Mouse (Mus musculus) ES-E14 (cell line): Measurements from ENCODE around the gene Zfyve21. TPM values are rescaled to one million over a fixed set of nuclear protein-coding genes. Genes with fewer than 3 reads are reported as not detected.

Experiments used
- DNase-seq: peaks from one replicate; pipeline ENCODE4 v3.0.0-alpha.2; 2013; ENCODE audit warnings: low read depth, low spot score
- H3K27ac ChIP-seq: 2 replicates; pipeline ENCODE4 v1.5.1; 2012; ENCODE audit warnings: low read depth, mild to moderate bottlenecking, low read length, moderate library complexity, mixed read lengths; ENCODE audit not compliant: poor library complexity, insufficient read depth, severe bottlenecking
- H3K36me3 ChIP-seq: 2 replicates; pipeline ENCODE4 v1.6.1; 2012; ENCODE audit warnings: mild to moderate bottlenecking, low read length, moderate library complexity, mixed read lengths; ENCODE audit not compliant: control insufficient read depth, poor library complexity, insufficient read depth, severe bottlenecking
- H3K4me1 ChIP-seq, 2 experiments: fragments of 150-350 bp in 1 of 2; sonication (generic) in 1 of 2; 2 replicates each; pipeline ENCODE4 v1.6.1; 2012; ENCODE audit warnings: low read length in 2 of 2, mild to moderate bottlenecking in 1 of 2, mixed read lengths in 1 of 2; ENCODE audit not compliant: control insufficient read depth in 2 of 2, insufficient read depth in 2 of 2, poor library complexity in 1 of 2
- H3K4me3 ChIP-seq, 2 experiments: fragments of 150-350 bp in 1 of 2; sonication (generic) in 1 of 2; 2 replicates each; pipeline ENCODE4 v1.5.1; 2012; ENCODE audit warnings: low read length in 2 of 2, low read depth in 1 of 2, mild to moderate bottlenecking in 1 of 2, mixed read lengths in 1 of 2; ENCODE audit not compliant: insufficient read depth in 1 of 2, poor library complexity in 1 of 2, severe bottlenecking in 1 of 2
- H3K9ac ChIP-seq: 2 replicates; pipeline ENCODE4 v1.6.1; 2012; ENCODE audit warnings: low read depth, mild to moderate bottlenecking, low read length, mixed read lengths; ENCODE audit not compliant: poor library complexity, insufficient read depth, severe bottlenecking
- H3K9me3 ChIP-seq: fragments of 150-350 bp; sonication (generic); 2 replicates; pipeline ENCODE4 v1.6.1; 2012; ENCODE audit warnings: low read depth, mild to moderate bottlenecking, low read length; ENCODE audit not compliant: control insufficient read depth, insufficient read depth
- CHD2 ChIP-seq: IDR thresholded peaks from 2 replicates; pipeline ENCODE4 v1.6.1; 2014; ENCODE audit warnings: mild to moderate bottlenecking, low read depth, low read length, inconsistent platforms
- HCFC1 ChIP-seq: IDR thresholded peaks from 2 replicates; pipeline ENCODE4 v1.6.1; 2012; ENCODE audit warnings: low read length, inconsistent platforms, borderline replicate concordance; ENCODE audit not compliant: insufficient read depth
- MAFK ChIP-seq: IDR thresholded peaks from 2 replicates; pipeline ENCODE4 v1.6.1; 2014; ENCODE audit warnings: mild to moderate bottlenecking, low read depth, low read length, inconsistent platforms; ENCODE audit not compliant: insufficient read depth
- ZC3H11A ChIP-seq: IDR thresholded peaks from 2 replicates; pipeline ENCODE4 v1.6.1; 2012; ENCODE audit warnings: low read depth, mild to moderate bottlenecking, inconsistent platforms, low read length, borderline replicate concordance
- ZNF384 ChIP-seq: IDR thresholded peaks from 2 replicates; pipeline ENCODE4 v1.6.1; 2012; ENCODE audit warnings: low read depth, low read length, inconsistent platforms
- in situ Hi-C, 2 experiments: fragments of 600-800 bp; cut with MboI; formaldehyde crosslinking; loops; one replicate each; pipeline ENCODE4 v1.15.1; 2025; ENCODE audit warnings: low sequenced_read_pairs in 2 of 2, inconsistent platforms in 1 of 2; ENCODE audit not compliant: unreplicated experiment in 2 of 2
- total RNA-seq: library from RNA; depleted of rRNA; stranded (reverse); fragments of 300-350 nt; gene quantifications from 2 replicates; pipeline ENCODE4 v1.2.3, GENCODE M21; 2012

Gene Zfyve21
- total RNA-seq, 1 experiment: 27.0 TPM

DNA sequence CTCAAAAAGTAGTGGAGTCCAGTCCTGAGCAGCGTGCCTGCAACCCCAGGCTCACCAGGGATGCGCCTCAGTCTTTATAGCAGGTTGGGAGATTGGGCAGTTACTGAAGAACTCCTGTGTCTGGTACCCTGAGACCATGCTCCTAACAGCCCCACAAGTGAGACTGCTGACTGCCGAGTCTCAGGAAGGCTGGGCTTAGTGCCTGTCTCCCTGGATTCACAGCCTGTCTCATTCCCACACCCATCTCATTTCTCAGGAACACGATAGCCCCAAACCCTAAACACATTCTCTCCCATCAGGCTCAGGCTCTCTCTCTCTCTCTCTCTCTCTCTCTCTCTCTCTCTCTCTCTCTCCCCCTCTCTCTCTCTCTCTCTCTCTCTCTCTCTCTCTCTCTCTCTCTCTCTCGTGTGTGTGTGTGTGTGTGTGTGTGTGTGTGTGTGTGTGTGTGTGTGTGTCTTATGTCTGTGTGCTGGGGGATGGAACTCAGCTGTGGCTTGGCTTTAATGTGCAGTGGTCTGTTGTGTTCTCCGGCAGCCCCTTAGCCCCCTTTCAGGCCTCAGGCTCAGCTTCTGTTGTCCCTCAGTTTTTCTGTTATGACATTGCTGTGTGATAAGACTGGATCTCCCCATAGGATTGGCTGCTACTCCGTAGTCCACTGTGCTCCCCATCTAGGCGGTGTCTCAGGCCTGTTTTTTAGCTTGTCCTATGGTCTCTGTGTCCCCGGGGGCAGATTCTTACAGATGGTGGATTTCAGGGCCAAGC, 44.0 kb upstream of the Zfyve21 start:
- TF ChIP-seq MAFK: no peak
- no peak for TF ChIP-seq ZC3H11A
- no peak for TF ChIP-seq CHD2
- no peak for TF ChIP-seq ZNF384
- no peak for TF ChIP-seq HCFC1
- peaks cover 9 to 33% of the 10 kb centered on the region in 2 experiments; a peak in 3 of 4 replicates for H3K4me1 ChIP-seq
- peak overlapping the region; percentile 13; the same call in 1 of the 2 replicates for H3K27ac ChIP-seq
- no peaks in the 10 kb centered on the region for H3K9me3 ChIP-seq
- in situ Hi-C loops: no loop called here
- no peak overlapping the region for H3K4me3 ChIP-seq
- H3K9ac ChIP-seq: no peak overlapping the region
- H3K36me3 ChIP-seq: peaks cover 17% of the 10 kb centered on the region
- DNase-seq: no peak

DNA sequence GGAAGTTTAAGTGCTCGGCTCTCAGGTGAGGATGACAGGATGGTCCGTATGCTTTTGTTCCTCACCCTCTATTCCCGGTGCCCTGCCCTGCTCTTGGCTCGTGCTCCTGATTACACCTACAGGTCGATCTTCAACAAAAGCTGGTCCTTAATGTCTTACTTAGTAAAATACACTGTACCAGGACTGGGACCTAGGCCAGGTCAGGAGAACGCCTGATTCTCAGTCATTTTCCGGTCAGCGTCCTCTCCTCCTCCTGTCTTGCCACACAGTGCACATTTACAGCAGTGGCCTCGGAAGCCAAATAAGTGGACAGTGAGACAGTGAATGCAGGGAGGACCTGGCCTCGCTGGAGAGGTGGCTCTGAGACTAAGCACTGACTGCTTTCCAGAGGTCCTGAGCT, 43.3 kb upstream of the Zfyve21 start:
- DNase-seq: no peak
- Histone ChIP-seq H3K4me3 (no peak overlapping the region), H3K27ac (no peak overlapping the region), H3K9me3 (no peaks in the 10 kb centered on the region), H3K4me1 (peaks cover 8 to 30% of the 10 kb centered on the region in 2 experiments; a peak in 3 of 4 replicates), H3K9ac (no peak overlapping the region), H3K36me3 (peaks cover 18% of the 10 kb centered on the region)
- TF ChIP-seq MAFK (no peak), CHD2 (no peak), HCFC1 (no peak), ZNF384 (no peak), ZC3H11A (no peak)
- in situ Hi-C loops: no loop called here

DNA sequence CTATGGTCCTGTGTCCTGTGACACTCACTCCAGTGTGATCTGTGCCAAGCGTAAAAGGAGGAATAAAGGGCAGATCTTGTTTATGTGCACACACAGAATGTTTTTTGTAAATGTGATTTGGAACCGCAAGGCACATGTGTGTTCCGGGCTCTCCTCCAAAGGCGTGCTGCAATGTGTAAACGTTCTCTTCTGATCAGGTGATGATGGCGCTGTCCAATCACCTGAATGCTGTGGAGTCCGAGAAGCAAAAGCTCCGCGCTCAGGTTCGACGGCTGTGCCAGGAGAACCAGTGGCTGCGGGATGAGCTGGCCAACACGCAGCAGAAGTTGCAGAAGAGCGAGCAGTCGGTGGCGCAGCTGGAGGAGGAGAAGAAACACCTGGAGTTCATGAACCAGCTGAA, 39.8 kb upstream of the Zfyve21 start:
- Histone ChIP-seq H3K4me3 (peak overlapping the region; percentile 2 to 22; a peak in 2 of 4 replicates), H3K9ac (no peak overlapping the region), H3K36me3 (peaks cover 34% of the 10 kb centered on the region), H3K4me1 (peaks cover 5 to 15% of the 10 kb centered on the region in 2 experiments; a peak in 2 of 4 replicates), H3K27ac (no peak overlapping the region), H3K9me3 (no peaks in the 10 kb centered on the region)
- in situ Hi-C loops: no loop called here
- TF ChIP-seq HCFC1 (no peak), ZC3H11A (no peak), CHD2 (no peak), ZNF384 (no peak), MAFK (no peak)
- no peak for DNase-seq

DNA sequence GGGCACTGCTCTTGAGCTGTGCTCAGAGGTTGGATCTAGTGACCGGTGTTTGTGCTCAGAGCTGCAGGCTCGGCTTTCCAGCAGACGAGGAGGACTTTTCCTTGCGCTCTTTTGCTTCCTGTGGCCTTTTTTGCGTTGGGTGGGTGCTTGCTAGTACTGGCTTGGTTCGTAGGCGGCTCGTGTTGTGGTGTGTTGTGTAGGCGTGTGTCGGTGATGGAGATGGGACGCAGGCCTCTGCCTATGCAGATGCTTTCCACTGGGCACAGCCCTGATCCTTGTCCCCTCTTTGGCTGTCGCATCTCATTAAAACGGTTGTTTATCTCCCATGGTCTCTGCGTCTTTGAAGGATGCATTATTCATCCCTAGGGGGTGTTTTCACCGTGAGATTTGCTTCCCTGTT, 39.1 kb upstream of the Zfyve21 start:
- no peaks in the 10 kb centered on the region for H3K9me3 ChIP-seq
- H3K4me1 ChIP-seq: peaks cover 3 to 13% of the 10 kb centered on the region in 2 experiments; a peak in 2 of 4 replicates
- TF ChIP-seq MAFK: no peak
- no peak for TF ChIP-seq ZNF384
- TF ChIP-seq CHD2: no peak
- TF ChIP-seq ZC3H11A: no peak
- no peak for TF ChIP-seq HCFC1
- H3K4me3 ChIP-seq: no peak overlapping the region
- no peak overlapping the region for H3K27ac ChIP-seq
- peaks cover 37% of the 10 kb centered on the region for H3K36me3 ChIP-seq
- in situ Hi-C loops: no loop called here
- H3K9ac ChIP-seq: no peak overlapping the region
- no peak for DNase-seq
